27 mouse cellular contexts compared by ENCODE assay signal in genomic region chr5:72953996-72954604, GRCm38 (mm10). TPM values are rescaled to one million over a fixed set of nuclear protein-coding genes. Genes with fewer than 3 reads are reported as not detected.
DNase-seq lines count a peak whose midpoint lies in the region; ATAC-seq and TF ChIP-seq lines count a peak whose summit lies in the region.
"Had no signal": no experiment of that assay in that cellular context is flagged by ENCODE, and none has a peak within 500 bp of the region (broad histone marks: within the 10 kb centered on the region; RNA-seq: fewer than 3 reads in every experiment).

No protein-coding gene starts in this region.

- H3K27ac ChIP-seq in kidney, embryonic 14.5 days (ENCODE audit: low read depth, low read length) = no peak overlapping the region
- no peak overlapping the region for H3K27ac ChIP-seq in lung, embryonic 14.5 days (ENCODE audit: low read depth)
- peak overlapping the region; percentile 39; the same call in 1 of the 2 replicates for H3K27ac ChIP-seq in limb, embryonic 10.5 days
- H3K27ac ChIP-seq: embryonic facial prominence, embryonic 10.5 days; forebrain, embryonic 13.5 days; heart, embryonic 13.5 days; hindbrain, embryonic 15.5 days had no signal

- peak; percentile 57; the same call in 1 of the 2 replicates for ATAC-seq in kidney, embryonic 14.5 days (ENCODE audit: low FRiP score, low TSS enrichment)
- ATAC-seq in lung, embryonic 14.5 days (ENCODE audit: insufficient read depth) = no peak
- ATAC-seq: forebrain, embryonic 13.5 days; forebrain, postnatal 0 days; intestine, postnatal 0 days had no signal

- H3K4me1 ChIP-seq in kidney, embryonic 14.5 days (ENCODE audit: control insufficient read depth, insufficient read depth, low read length) = peaks cover 6% of the 10 kb centered on the region; the same call in 1 of the 2 replicates
- H3K4me1 ChIP-seq in lung, embryonic 14.5 days (ENCODE audit: insufficient read depth) = no peaks in the 10 kb centered on the region
- peaks cover 6% of the 10 kb centered on the region for H3K4me1 ChIP-seq in limb, embryonic 10.5 days
- H3K4me1 ChIP-seq: embryonic facial prominence, embryonic 10.5 days; forebrain, embryonic 13.5 days; heart, embryonic 13.5 days; hindbrain, embryonic 15.5 days had no signal

- no peaks in the 10 kb centered on the region for H3K27me3 ChIP-seq in kidney, embryonic 14.5 days (ENCODE audit: control insufficient read depth, insufficient read depth, low read length)
- no peaks in the 10 kb centered on the region for H3K27me3 ChIP-seq in lung, embryonic 14.5 days (ENCODE audit: insufficient read depth, low read length)
- H3K27me3 ChIP-seq in limb, embryonic 10.5 days (ENCODE audit: low read depth, poor library complexity, severe bottlenecking) = no peaks in the 10 kb centered on the region
- H3K27me3 ChIP-seq: forebrain, embryonic 13.5 days; heart, embryonic 13.5 days; hindbrain, embryonic 15.5 days had no signal

- H3K4me3 ChIP-seq in kidney, embryonic 14.5 days (ENCODE audit: low read length) = no peak overlapping the region
- H3K4me3 ChIP-seq in lung, embryonic 14.5 days (ENCODE audit: low read depth, low read length) = no peak overlapping the region
- no peak overlapping the region for H3K4me3 ChIP-seq in limb, embryonic 10.5 days
- H3K4me3 ChIP-seq: embryonic facial prominence, embryonic 10.5 days; forebrain, embryonic 13.5 days; heart, embryonic 13.5 days; hindbrain, embryonic 15.5 days had no signal

- DNase-seq in adrenal gland, postnatal 10 days = peak; percentile 28
- no peak for DNase-seq in adrenal gland, adult 18-20 months (ENCODE audit: low spot score in 2 of 2)
- DNase-seq in kidney, postnatal 25 days = no peak
- peak; percentile 32 for DNase-seq in lung, embryonic 14.5 days
- DNase-seq in lung, adult 18-20 months = no peak
- DNase-seq in limb, embryonic 10.5 days (ENCODE audit: low spot score) = no peak
- DNase-seq in thymus, adult 18-20 months = no peak
- DNase-seq: cerebellum, adult 11 months; cerebellum, adult 8-10 months; cerebellum, postnatal 25 days; forebrain, postnatal 0 days; gastrocnemius, postnatal 36 days; heart, adult 11 months; heart, postnatal 36 days had no signal

- WGBS in kidney, embryonic 14.5 days = 36% methylated on average over 3 of the region's 3 CpGs
- 63% methylated on average over 3 of the region's 3 CpGs for WGBS in lung, embryonic 14.5 days
- WGBS in limb, embryonic 10.5 days = 70% methylated on average over 3 of the region's 3 CpGs

- no peak overlapping the region for H3K9ac ChIP-seq in kidney, embryonic 14.5 days (ENCODE audit: low read depth, low read length)
- H3K9ac ChIP-seq in lung, embryonic 14.5 days = no peak overlapping the region
- H3K9ac ChIP-seq: forebrain, embryonic 13.5 days; forebrain, postnatal 0 days; heart, embryonic 13.5 days; hindbrain, embryonic 15.5 days had no signal

- no peaks in the 10 kb centered on the region for H3K9me3 ChIP-seq in kidney, embryonic 14.5 days (ENCODE audit: control insufficient read depth, low read length)
- no peaks in the 10 kb centered on the region for H3K9me3 ChIP-seq in lung, embryonic 14.5 days (ENCODE audit: low read depth, low read length)
- no peaks in the 10 kb centered on the region for H3K9me3 ChIP-seq in limb, embryonic 10.5 days (replicated peaks)
- H3K9me3 ChIP-seq: embryonic facial prominence, embryonic 10.5 days; forebrain, embryonic 13.5 days; heart, embryonic 13.5 days; hindbrain, embryonic 15.5 days had no signal

- peaks cover 19% of the 10 kb centered on the region for H3K36me3 ChIP-seq in kidney, embryonic 14.5 days (ENCODE audit: control insufficient read depth, insufficient read depth, low read length)
- peaks cover 21% of the 10 kb centered on the region for H3K36me3 ChIP-seq in lung, embryonic 14.5 days (ENCODE audit: insufficient read depth)
- peaks cover 27% of the 10 kb centered on the region for H3K36me3 ChIP-seq in limb, embryonic 10.5 days

- no peak overlapping the region for H3K4me2 ChIP-seq in kidney, embryonic 14.5 days (replicated peaks; ENCODE audit: low read depth, low read length)
- H3K4me2 ChIP-seq in lung, embryonic 14.5 days = no peak overlapping the region
- H3K4me2 ChIP-seq: forebrain, embryonic 13.5 days; heart, embryonic 13.5 days; hindbrain, embryonic 15.5 days had no signal

- no peak for TF ChIP-seq CTCF in lung, embryonic 14.5 days (IDR thresholded peaks at IDR 0.05; ENCODE audit: low read depth)

RNA-seq across cellular contexts. Expression of gene Gm10135, which starts 20.4 kb away (rescaled TPM):
- not detected for total RNA-seq in adrenal gland, postnatal 10 days (2021)
- not detected for total RNA-seq in adrenal gland, adult 18-20 months (2021)
- not detected in 2 replicates for polyA plus RNA-seq in kidney, embryonic 14.5 days (2014; fragmentation: Nextera tagmentation; extraction: Ambion mirVana)
- polyA plus RNA-seq in lung, embryonic 14.5 days (2014; fragmentation: Nextera tagmentation; extraction: Ambion mirVana) = not detected in 2 replicates
- not detected in 2 replicates for polyA plus RNA-seq in limb, embryonic 10.5 days (2016; fragmentation: Nextera tagmentation; extraction: Ambion mirVana)
- total RNA-seq: ES-E14; forebrain, postnatal 0 days; gastrocnemius, adult 18-20 months; gastrocnemius, postnatal 36 days; heart, postnatal 36 days had no signal
- polyA plus RNA-seq: brain, embryonic 14.5 days; cortical plate, adult 2 months; embryonic facial prominence, embryonic 10.5 days; embryonic facial prominence, embryonic 14.5 days; forebrain, embryonic 13.5 days; forebrain, postnatal 0 days; heart, embryonic 13.5 days; heart, postnatal 0 days; hindbrain, embryonic 11.5 days; hindbrain, embryonic 15.5 days; intestine, postnatal 0 days had no signal

RNA-seq across cellular contexts. Expression of gene Slain2, which starts 40.0 kb away (rescaled TPM):
- total RNA-seq in adrenal gland, postnatal 10 days (2021) = 10 to 100 TPM; 56.1 to 59.8 TPM
- 10 to 100 TPM; 54.9 to 60.7 TPM for total RNA-seq in adrenal gland, adult 18-20 months (2021)
- 18.4 and 25.3 TPM in 2 replicates for polyA plus RNA-seq in kidney, embryonic 14.5 days (2014; fragmentation: Nextera tagmentation; extraction: Ambion mirVana)
- polyA plus RNA-seq in lung, embryonic 14.5 days (2014; fragmentation: Nextera tagmentation; extraction: Ambion mirVana) = 23.0 and 25.1 TPM in 2 replicates
- polyA plus RNA-seq in limb, embryonic 10.5 days (2016; fragmentation: Nextera tagmentation; extraction: Ambion mirVana) = 18.0 and 19.8 TPM in 2 replicates

RNA-seq across cellular contexts. Expression of gene Slc10a4, which starts 52.6 kb away (rescaled TPM):
- total RNA-seq in adrenal gland, postnatal 10 days (2021) = 10 to 100 TPM; 11.1 to 14.8 TPM
- 1 to 10 TPM; 6.8 to 9.1 TPM for total RNA-seq in adrenal gland, adult 18-20 months (2021)
- 0.16 and 0.79 TPM in 2 replicates for polyA plus RNA-seq in kidney, embryonic 14.5 days (2014; fragmentation: Nextera tagmentation; extraction: Ambion mirVana)
- polyA plus RNA-seq in lung, embryonic 14.5 days (2014; fragmentation: Nextera tagmentation; extraction: Ambion mirVana) = 0.28 and 0.80 TPM in 2 replicates
- 0.13 and 0.79 TPM in 2 replicates for polyA plus RNA-seq in limb, embryonic 10.5 days (2016; fragmentation: Nextera tagmentation; extraction: Ambion mirVana)
- total RNA-seq: gastrocnemius, adult 18-20 months had no signal

Comparison
In these comparisons a context has a peak if more than half of its experiments do, and no peak if none do; other contexts are left out.
1. DNase-seq: peak in adrenal gland, postnatal 10 days (single experiment) and lung, embryonic 14.5 days (single experiment); none in adrenal gland, adult 18-20 months (0 of 2), kidney, postnatal 25 days (0 of 2), lung, adult 18-20 months (0 of 2), limb, embryonic 10.5 days (single experiment) and thymus, adult 18-20 months (0 of 2).